Mouse (Mus musculus) thymus, postnatal 10 days (tissue): Measurements from ENCODE around the gene Fbxo4.

Experiments used
- DNase-seq, 2 experiments: peaks; one replicate each; pipeline ENCODE4 v3.0.0; 2021; ENCODE audit warnings: low spot score in 2 of 2

Gene Fbxo4

GRCm38 (mm10) chr15:3979061-3979848 is at the start of gene Fbxo4:
Gene Fbxo4 (minus strand): TSS chr15:3979573.
- peak; percentile 24 to 45 for DNase-seq

DNA sequence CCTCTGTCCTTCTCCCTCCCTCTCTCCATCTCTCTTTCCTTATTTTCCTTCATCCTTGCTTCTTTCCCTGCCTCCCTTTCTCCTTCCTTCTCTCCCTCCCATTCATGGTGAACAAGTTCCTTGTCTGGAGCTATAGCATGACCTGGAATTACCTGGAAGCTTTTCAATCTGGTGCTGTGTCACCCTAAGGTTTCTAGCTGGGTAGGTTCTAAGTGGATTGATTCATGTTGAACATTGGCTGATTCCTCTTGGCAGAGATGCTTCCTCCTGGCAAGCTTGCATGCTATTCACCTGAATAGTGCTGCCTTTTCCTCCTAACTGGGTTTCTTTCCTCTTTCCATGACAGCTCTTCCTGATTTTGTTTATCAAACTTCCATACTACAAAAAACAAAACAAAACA is 49.6 kb upstream of the Fbxo4 start:
- DNase-seq = no peak

DNA sequence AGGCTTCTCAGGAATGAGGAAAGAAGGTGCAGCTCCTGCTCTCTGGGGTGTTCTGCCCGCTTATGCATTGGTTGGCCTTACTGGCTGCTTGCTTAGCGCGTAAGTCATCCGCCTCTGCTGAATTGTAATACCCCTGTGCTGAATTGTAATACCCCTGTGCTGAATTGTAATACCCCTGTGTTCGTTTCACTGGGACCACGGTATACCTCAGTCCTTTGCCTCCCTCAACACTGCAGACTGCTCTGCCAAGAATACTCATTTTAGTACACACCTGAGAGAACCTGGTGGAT is 49.0 kb upstream of the Fbxo4 start:
- DNase-seq = no peak

DNA sequence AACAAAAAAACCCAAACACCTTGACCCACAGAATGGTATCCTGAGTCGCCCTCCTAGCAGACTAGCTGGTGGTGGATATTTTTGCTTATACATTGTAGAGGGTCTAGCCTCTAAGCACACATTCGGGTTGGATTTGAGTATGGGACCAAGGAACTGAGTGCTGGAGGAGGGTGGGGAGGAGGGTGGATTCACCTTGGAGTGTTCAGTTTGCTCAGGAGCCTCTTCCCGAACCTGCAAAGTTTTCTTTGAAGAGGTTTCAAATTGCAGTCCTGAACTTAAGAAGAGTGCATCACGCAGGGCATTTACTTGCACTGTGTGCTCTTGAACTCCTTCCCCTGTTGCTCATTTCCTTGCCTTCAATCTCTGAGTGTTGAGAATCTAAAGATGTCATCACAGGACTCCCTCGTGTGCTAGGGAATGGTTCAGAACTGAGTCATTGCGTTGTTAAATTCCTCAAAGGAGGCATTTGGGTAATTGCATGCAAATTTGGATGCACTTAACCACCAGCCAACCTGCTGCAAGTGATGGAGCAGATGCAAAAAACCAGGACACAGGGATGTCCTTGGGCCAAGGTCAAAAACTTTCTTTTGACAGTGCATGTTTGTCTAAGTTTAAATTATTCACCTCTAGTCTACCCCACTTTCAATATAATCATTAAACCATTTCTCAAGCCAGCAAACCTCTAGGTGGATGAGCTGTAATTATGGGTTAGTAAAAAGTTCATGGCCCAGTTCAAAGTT is 48.5 kb upstream of the Fbxo4 start:
- no peak for DNase-seq

DNA sequence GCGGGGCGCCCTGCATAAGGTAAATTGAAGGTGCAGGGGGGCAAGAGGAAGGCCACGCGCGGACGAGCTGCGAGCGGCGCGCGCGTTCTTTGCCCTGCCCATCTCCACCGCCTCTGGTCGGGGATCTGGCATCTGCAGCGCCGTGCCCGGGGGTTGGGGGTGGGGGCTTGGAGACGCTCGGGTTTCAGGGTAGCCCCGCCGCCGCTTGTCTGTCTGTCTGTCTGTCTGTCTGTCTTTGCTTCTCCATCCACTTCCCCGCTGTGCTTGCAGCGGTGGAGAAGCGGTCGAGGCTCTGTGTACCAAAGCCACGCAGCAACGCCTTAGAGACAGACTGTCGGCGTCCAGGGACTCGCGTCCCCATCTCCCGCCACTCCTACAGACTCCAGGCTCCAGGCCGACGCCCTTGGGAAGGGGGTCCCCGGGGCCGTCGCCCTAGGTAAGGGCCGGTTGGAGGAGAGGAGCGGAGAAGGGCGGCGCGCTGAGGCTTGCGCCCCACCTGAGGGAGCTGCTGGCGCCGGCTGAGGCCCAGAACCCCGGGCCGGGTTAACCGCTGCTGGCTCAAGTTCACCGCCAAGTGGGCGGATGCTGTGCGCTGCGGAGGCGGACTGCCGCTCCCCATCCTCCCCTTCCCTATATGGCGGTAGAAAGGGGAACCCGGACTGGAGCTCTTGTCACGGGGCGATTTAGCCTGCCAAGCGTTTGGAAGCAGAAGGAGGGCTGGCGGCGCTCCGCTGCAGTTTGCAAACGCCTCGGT is 47.6 kb upstream of the Fbxo4 start:
- DNase-seq = peak; percentile 58 to 59

- DNase-seq = peak; percentile 75 to 79
Observed at GRCm38 (mm10) chr15:4026231-4026773, 46.9 kb upstream of the Fbxo4 start, which contains the start of gene Oxct1. Gene Oxct1 (plus strand): TSS chr15:4026383.

DNA sequence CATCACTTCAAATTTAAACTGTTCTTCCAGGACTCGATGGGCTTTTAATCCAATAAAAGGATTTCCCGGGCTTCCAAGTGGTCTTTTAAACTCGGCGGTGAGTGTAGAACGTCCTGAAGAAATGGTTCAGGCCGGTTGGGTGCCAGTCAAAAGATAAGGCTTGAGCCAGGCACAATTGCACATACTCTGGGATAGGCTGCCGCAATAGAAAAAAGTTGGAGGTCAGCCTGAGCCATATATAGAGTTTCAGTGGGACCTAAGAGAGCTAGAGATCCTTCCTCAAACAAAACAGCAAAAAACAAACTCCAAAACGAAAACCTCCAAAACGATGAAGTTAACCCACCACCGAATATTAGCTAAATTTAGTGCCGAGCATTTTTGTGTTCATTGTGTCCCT is 46.1 kb upstream of the Fbxo4 start:
- no peak for DNase-seq

- no peak for DNase-seq
Observed at GRCm38 (mm10) chr15:4024726-4025507, 45.5 kb upstream of the Fbxo4 start.

GRCm38 (mm10) chr15:4023747-4024146 is 44.4 kb upstream of the Fbxo4 start:
- no peak for DNase-seq

DNA sequence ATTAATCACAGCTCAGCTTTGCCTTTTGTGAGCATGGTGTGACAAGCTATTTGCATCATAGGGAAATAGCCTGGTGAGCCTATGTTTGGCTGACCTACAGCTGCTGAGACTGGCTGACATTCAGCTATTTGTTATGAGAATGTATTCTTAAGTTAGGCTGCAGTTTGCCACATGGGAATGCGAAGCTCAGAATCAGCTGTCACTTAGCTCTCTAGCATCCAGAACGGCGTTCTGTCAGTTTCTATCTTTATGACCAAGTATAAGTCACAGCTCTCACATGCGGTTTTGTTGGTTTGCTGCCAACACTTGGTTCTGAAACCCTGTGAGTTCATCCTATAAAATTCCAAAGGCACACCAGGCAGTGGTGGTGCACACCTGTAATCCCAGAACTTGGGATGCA is 41.3 kb upstream of the Fbxo4 start:
- no peak for DNase-seq

DNA sequence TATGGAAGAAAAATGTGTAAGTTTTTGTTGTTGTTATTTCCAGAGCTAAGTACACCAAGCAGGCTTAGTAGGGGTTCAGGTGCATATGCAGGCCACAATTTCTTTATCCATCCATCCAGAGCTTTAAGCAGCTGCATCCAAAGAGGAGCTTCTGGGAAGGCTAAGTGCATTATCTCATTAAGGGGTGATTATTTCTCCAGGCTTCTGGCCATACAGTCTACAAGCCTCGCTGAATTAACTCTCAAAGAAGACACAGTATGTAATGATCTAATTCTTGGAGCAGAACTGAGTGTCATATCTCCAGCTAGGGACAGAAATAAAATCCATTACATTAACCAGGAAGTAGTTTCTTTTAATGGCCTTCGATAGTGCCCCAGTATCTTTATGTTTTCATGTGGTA is 34.5 kb upstream of the Fbxo4 start:
- DNase-seq = no peak

- DNase-seq = no peak
Observed at GRCm38 (mm10) chr15:4000536-4000935, 21.2 kb upstream of the Fbxo4 start.

DNA sequence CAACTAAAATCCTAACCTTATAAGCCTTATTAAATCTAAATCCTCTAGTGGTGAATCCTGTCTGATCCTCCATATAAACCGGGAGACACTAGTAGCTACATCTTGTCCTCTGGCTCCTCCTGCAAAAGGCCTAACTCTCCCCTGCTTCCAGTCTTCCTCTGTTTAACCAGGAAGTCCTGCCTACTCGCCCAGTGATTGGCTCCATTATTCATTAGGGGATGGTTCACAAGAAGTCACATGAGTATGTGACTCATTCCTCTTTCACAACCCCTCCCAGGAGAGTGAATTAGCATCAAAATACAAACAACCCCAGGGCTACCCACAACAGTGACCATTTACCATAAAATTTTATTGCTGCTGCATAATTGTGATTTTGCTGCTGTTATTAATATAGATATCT is 19.8 kb upstream of the Fbxo4 start:
- DNase-seq = no peak

DNA sequence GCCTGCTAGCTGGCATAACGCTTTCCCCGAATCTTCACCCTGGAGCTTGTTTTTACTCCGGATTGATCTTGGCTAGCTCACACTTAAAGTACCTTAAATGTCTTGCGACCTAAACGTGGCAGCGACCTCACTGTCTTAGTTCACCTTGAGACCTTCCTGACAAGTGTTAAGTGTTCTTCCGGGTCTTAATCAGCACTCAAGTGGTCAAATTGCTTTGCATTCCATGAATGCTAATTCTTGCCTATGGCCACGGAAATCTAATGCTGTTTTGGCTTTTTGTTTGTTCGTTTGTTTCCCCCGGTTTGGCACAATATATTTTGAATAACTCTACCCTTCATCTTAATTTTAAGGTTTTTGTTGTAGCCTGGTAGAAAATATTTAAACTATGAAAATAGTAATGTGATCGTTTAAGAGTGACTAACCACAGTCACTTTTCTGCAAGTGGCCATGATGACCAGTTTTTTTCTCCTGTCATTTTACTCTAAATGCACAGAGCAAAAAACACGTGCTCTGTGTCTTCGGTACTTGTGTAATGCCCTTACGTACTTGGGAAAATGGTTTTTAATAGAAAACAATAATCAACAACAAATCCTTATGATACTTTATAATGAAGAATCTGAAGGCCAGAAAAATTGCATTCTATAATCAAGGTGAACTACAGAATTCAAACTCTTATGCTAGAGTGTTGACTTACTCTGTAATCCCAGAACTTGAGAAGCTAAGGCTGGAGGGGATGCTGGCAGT is 17.1 kb upstream of the Fbxo4 start:
- DNase-seq = no peak

DNA sequence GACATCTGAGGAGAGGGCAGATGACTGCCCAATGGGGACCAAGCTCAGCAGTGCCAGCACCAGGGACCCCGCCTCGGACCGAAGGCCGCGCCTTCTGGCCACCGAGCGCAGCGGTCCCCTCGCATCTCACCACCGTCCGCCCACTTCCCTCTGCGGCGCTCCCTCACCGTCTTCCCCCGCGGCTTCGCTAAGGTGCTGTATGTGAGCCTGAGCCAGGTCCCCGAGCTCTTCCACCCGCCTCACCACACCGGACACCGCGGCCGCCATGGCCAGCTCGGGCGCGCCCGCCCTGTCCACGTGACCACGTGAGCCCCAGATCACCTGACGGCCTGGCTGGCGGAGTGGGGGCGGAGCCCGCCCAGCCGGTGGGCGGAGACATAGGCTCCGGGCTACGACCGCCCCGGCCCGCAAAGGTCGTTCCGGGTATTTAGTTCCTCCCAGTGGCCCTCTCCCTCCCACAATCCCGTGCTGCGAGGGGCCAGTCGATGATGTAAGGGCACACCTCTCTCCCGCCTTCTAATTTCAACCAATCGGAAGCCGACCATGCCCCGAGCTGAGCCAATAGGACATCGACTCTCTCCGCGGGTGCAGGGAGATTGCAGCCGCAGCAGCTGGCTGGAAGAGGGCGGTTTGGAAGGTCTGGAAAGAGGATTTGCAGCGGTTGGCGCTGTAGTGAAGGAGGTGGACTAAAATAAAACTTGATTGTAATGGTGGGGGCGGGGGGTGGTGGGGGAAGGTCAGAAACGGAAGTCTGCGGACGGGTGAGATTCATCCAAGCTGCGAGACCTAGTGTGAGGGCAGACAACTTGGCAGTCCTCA is 16.3 kb upstream of the Fbxo4 start, which contains the start of gene AW549877:
Gene AW549877, minus strand, starts transcription at position 297 of the 819 bp plus-strand sequence.
- peak; percentile 95 to 96 for DNase-seq

DNA sequence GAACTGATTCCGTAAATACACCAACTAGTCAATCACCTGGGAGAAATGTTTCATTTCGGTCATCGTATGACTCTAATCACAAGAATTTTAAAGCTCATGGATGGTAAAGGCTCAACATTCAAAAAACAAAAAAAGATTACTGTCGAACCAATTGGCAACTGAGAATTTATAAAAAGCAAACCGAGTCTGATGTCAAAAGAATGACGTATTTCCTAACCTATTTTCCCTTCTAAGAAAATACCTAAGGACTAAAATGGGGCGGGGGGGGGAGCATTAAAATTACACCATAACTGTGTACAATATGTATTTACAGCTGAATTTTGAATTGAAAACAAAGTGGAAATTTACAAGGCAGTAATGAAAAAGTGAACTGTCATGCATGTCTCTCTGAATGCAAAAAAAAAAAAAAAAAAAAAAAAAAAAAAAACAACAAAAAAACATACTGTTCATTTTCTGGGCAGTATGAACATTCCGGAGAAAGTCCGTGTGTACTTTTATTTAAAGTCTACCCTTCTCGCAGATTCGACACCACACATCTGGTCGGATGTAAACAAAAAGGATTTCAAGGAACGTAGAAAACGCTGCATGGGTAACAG is 15.6 kb upstream of the Fbxo4 start:
- DNase-seq = no peak

- DNase-seq = peak in 1 of 2 experiments; percentile 50
Observed at GRCm38 (mm10) chr15:3987981-3988380, 8.6 kb upstream of the Fbxo4 start.

DNA sequence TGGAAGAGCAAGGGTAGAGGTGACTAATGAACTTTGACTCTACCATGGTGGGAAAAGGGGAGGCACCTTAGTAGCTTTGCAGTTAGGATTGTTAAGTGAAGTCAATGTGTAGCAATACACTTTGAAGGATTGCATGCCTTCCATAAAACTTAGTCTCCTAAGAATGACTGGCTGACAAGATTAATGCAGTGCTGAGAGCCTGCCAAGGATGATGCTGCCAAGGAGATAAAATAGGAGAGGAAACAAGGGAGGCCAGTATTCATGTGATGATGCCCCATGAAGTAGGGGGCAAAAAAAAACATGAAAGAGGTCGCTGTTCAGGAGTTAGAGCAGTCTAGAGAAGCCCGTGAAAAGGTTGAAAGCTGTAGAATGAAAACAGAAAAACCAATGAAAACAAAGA is 5.5 kb upstream of the Fbxo4 start:
- no peak for DNase-seq

- DNase-seq = no peak
Observed at GRCm38 (mm10) chr15:3982732-3983131, 3.4 kb upstream of the Fbxo4 start.
